Mouse (Mus musculus): ENCODE results near the gene Epb41l2.

DNA sequence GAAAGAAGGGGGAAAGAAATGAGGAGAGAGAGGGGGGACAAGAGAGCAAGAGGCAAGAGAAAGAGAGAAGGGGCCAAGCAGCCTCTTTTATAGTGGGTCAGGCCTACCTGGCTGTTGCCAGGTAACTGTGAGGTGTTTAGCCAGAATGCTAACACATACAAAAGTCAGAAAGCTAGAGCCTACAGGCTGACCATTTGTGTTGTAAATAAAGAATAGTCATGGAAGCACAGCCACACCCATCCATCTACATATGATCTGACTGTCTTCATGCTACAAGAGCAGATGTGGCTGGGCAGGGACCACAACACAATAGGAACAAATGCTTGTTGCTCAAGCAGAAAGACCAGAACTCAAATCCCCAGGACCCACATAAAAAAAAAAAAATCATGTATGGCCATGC, 40.1 kb upstream of the Epb41l2 start:
- TF ChIP-seq CTCF (conservative IDR thresholded peaks at IDR 0.05; ENCODE audit: low read length), result no peak
- no peak for TF ChIP-seq POU5F1 (IDR thresholded peaks at IDR 0.05; ENCODE audit: borderline replicate concordance, low read length)

All from E14TG2a.4 (cell line).